Mouse (Mus musculus) stomach, embryonic 15.5 days (tissue): ENCODE results near the gene Madcam1. TPM values are rescaled to one million over a fixed set of nuclear protein-coding genes. Genes with fewer than 3 reads are reported as not detected.
A peak's percentile ranks its signal among the peaks of the same experiment; 100 is the strongest.

Experiments used
- ATAC-seq: fragments of 200-750 bp; cut with Nextera tagmentation; 2 replicates; pipeline ENCODE4 v1.8.0; 2017; ENCODE audit warnings: low read depth, moderate number of reproducible peaks, moderate TSS enrichment; ENCODE audit not compliant: insufficient read depth, low FRiP score
- H3K27ac ChIP-seq: fragments of 300-500 bp; sonication (generic); 2 replicates; pipeline ENCODE4 v1.5.1; 2015; ENCODE audit warnings: mild to moderate bottlenecking, inconsistent platforms
- H3K27me3 ChIP-seq: fragments of 300-500 bp; sonication (generic); replicated peaks from 2 replicates; pipeline ENCODE4 v1.6.1; 2015; ENCODE audit warnings: inconsistent platforms
- H3K36me3 ChIP-seq: fragments of 300-500 bp; sonication (generic); 2 replicates; pipeline ENCODE4 v1.6.1; 2015; ENCODE audit warnings: inconsistent platforms
- H3K4me1 ChIP-seq: fragments of 300-500 bp; sonication (generic); 2 replicates; pipeline ENCODE4 v1.6.1; 2015; ENCODE audit warnings: inconsistent platforms
- H3K4me2 ChIP-seq: fragments of 300-500 bp; sonication (generic); 2 replicates; pipeline ENCODE4 v1.6.1; 2015; ENCODE audit warnings: mild to moderate bottlenecking, inconsistent platforms
- H3K4me3 ChIP-seq: fragments of 300-500 bp; sonication (generic); replicated peaks from 2 replicates; pipeline ENCODE4 v1.5.1; 2015; ENCODE audit warnings: inconsistent platforms
- H3K9ac ChIP-seq: fragments of 300-500 bp; sonication (generic); 2 replicates; pipeline ENCODE4 v1.6.1; 2015; ENCODE audit warnings: inconsistent platforms
- H3K9me3 ChIP-seq: fragments of 300-500 bp; sonication (generic); 2 replicates; pipeline ENCODE4 v1.6.1; 2016; ENCODE audit warnings: inconsistent platforms
- WGBS: fragments of 180-500 bp; shearing (Covaris S2); methylation state at CpG from one replicate; pipeline ENCODE4 v1.1.7; 2015; 5-methylcytosine and 5-hydroxymethylcytosine counted together
- polyA plus RNA-seq: library from polyadenylated mRNA; unstranded; fragments of >200 nt; fragmentation: Nextera tagmentation; extraction: Ambion mirVana; gene quantifications from 2 replicates; pipeline ENCODE4 v1.2.1, GENCODE M21; 2015

Madcam1 gene
- polyA plus RNA-seq, 1 experiment from 2014 or later, result 41.1 TPM

GRCm38 (mm10) chr10:79706406-79707094 lies 42.2 kb downstream of the Madcam1 start:
- peaks cover 29% of the 10 kb centered on the region for H3K36me3 ChIP-seq
- H3K4me1 ChIP-seq, result peaks cover 42% of the 10 kb centered on the region
- 76% methylated on average over 5 of the region's 5 CpGs for WGBS
- H3K4me3 ChIP-seq, result peak overlapping the region; percentile 71
- H3K27ac ChIP-seq, result no peak overlapping the region; the same call in 1 of the 2 replicates
- H3K9ac ChIP-seq, result 0 out of 2 replicates have a peak overlapping the region, but pooled peaks have one; percentile 7
- ATAC-seq, result no peak
- peak overlapping the region; percentile 83 for H3K4me2 ChIP-seq
- no peaks in the 10 kb centered on the region for H3K9me3 ChIP-seq
- H3K27me3 ChIP-seq, result no peaks in the 10 kb centered on the region

GRCm38 (mm10) chr10:79707162-79707561 lies 42.8 kb downstream of the Madcam1 start:
- ATAC-seq, result no peak
- Histone ChIP-seq H3K27me3 (no peaks in the 10 kb centered on the region), H3K9me3 (no peaks in the 10 kb centered on the region), H3K9ac (no peak overlapping the region), H3K4me3 (no peak overlapping the region), H3K36me3 (peaks cover 33% of the 10 kb centered on the region), H3K27ac (peak overlapping the region; percentile 21; the same call in 1 of the 2 replicates), H3K4me2 (peak overlapping the region; percentile 83; the same call in 1 of the 2 replicates), H3K4me1 (peaks cover 36% of the 10 kb centered on the region)
- WGBS, result 70% methylated on average over 1 of the region's 1 CpGs

GRCm38 (mm10) chr10:79707759-79708158 lies 43.4 kb downstream of the Madcam1 start:
- Histone ChIP-seq H3K4me1 (peaks cover 39% of the 10 kb centered on the region), H3K9me3 (no peaks in the 10 kb centered on the region), H3K4me3 (no peak overlapping the region), H3K36me3 (peaks cover 33% of the 10 kb centered on the region), H3K4me2 (no peak overlapping the region), H3K27ac (peak overlapping the region; percentile 21; the same call in 1 of the 2 replicates), H3K27me3 (no peaks in the 10 kb centered on the region), H3K9ac (no peak overlapping the region)
- ATAC-seq, result no peak
- 55% methylated on average over 4 of the region's 4 CpGs for WGBS

GRCm38 (mm10) chr10:79708668-79709067 lies 44.3 kb downstream of the Madcam1 start:
- Histone ChIP-seq H3K4me3 (no peak overlapping the region), H3K9me3 (no peaks in the 10 kb centered on the region), H3K4me2 (no peak overlapping the region), H3K4me1 (peaks cover 39% of the 10 kb centered on the region), H3K36me3 (peaks cover 33% of the 10 kb centered on the region), H3K9ac (no peak overlapping the region), H3K27ac (no peak overlapping the region), H3K27me3 (no peaks in the 10 kb centered on the region)
- ATAC-seq, result no peak
- WGBS, result 90% methylated on average over 21 of the region's 21 CpGs

- H3K9me3 ChIP-seq, result no peaks in the 10 kb centered on the region
- 54% methylated on average over 7 of the region's 7 CpGs for WGBS
- H3K4me1 ChIP-seq, result peaks cover 39% of the 10 kb centered on the region
- no peak overlapping the region for H3K27ac ChIP-seq
- H3K9ac ChIP-seq, result no peak overlapping the region
- no peaks in the 10 kb centered on the region for H3K27me3 ChIP-seq
- H3K36me3 ChIP-seq, result peaks cover 33% of the 10 kb centered on the region
- H3K4me3 ChIP-seq, result no peak overlapping the region
- ATAC-seq, result no peak
- H3K4me2 ChIP-seq, result no peak overlapping the region
Measured at GRCm38 (mm10) chr10:79709307-79709706, 44.9 kb downstream of the Madcam1 start.

GRCm38 (mm10) chr10:79712029-79712428 lies 47.7 kb downstream of the Madcam1 start:
- no peak overlapping the region for H3K9ac ChIP-seq
- H3K27ac ChIP-seq, result no peak overlapping the region
- 74% methylated on average over 1 of the region's 1 CpGs for WGBS
- no peak overlapping the region for H3K4me2 ChIP-seq
- H3K36me3 ChIP-seq, result peaks cover 33% of the 10 kb centered on the region
- peaks cover 28% of the 10 kb centered on the region for H3K4me1 ChIP-seq
- no peaks in the 10 kb centered on the region for H3K9me3 ChIP-seq
- peaks cover 26% of the 10 kb centered on the region for H3K27me3 ChIP-seq
- H3K4me3 ChIP-seq, result no peak overlapping the region
- ATAC-seq, result 0 out of 2 replicates have a peak, but pooled peaks have one; percentile 7

GRCm38 (mm10) chr10:79712499-79713126 lies 48.3 kb downstream of the Madcam1 start:
- no peaks in the 10 kb centered on the region for H3K9me3 ChIP-seq
- peak overlapping the region; percentile 40; the same call in 1 of the 2 replicates for H3K27ac ChIP-seq
- peak; percentile 72 for ATAC-seq
- peaks cover 29% of the 10 kb centered on the region for H3K4me1 ChIP-seq
- peaks cover 31% of the 10 kb centered on the region for H3K27me3 ChIP-seq
- no peak overlapping the region for H3K9ac ChIP-seq
- no peak overlapping the region for H3K4me3 ChIP-seq
- H3K36me3 ChIP-seq, result peaks cover 33% of the 10 kb centered on the region
- 16% methylated on average over 4 of the region's 6 CpGs for WGBS
- no peak overlapping the region for H3K4me2 ChIP-seq

GRCm38 (mm10) chr10:79713163-79713562 lies 48.8 kb downstream of the Madcam1 start:
- WGBS, result 30% methylated on average over 1 of the region's 1 CpGs
- Histone ChIP-seq H3K27me3 (peaks cover 37% of the 10 kb centered on the region), H3K36me3 (peaks cover 33% of the 10 kb centered on the region), H3K4me2 (no peak overlapping the region), H3K4me3 (no peak overlapping the region), H3K4me1 (peaks cover 30% of the 10 kb centered on the region), H3K9me3 (no peaks in the 10 kb centered on the region), H3K27ac (0 out of 2 replicates have a peak overlapping the region, but pooled peaks have one; percentile 40), H3K9ac (no peak overlapping the region)
- ATAC-seq, result no peak

GRCm38 (mm10) chr10:79714996-79715395 lies 50.6 kb downstream of the Madcam1 start:
- Histone ChIP-seq H3K36me3 (peaks cover 18% of the 10 kb centered on the region), H3K4me1 (peaks cover 20% of the 10 kb centered on the region), H3K4me2 (no peak overlapping the region), H3K9ac (no peak overlapping the region), H3K9me3 (no peaks in the 10 kb centered on the region), H3K27me3 (peaks cover 45% of the 10 kb centered on the region), H3K27ac (no peak overlapping the region), H3K4me3 (no peak overlapping the region)
- ATAC-seq, result no peak
- WGBS, result 65% methylated on average over 4 of the region's 4 CpGs

GRCm38 (mm10) chr10:79716254-79716987 lies 52.1 kb downstream of the Madcam1 start, which contains the start of gene Hcn2:
Gene Hcn2, plus strand, starts transcription at chr10:79716634.
- no peak within 1 kb of the TSS for H3K9ac ChIP-seq
- peak within 1 kb of the TSS; percentile 94 for H3K4me2 ChIP-seq
- H3K9me3 ChIP-seq, result no peaks in the 10 kb centered on the region
- no peak within 1 kb of the TSS for H3K27ac ChIP-seq
- H3K4me1 ChIP-seq, result peaks cover 20% of the 10 kb centered on the region
- peak within 1 kb of the TSS; percentile 59 for H3K4me3 ChIP-seq
- no peak for ATAC-seq
- H3K36me3 ChIP-seq, result 0 out of 2 replicates have a peak, but pooled peaks cover 5% of the 10 kb centered on the region
- peaks cover 45% of the 10 kb centered on the region for H3K27me3 ChIP-seq
- 2% methylated on average over 83 of the region's 91 CpGs for WGBS

GRCm38 (mm10) chr10:79716988-79717355 lies 52.6 kb downstream of the Madcam1 start:
- Histone ChIP-seq H3K4me3 (peak overlapping the region; percentile 59), H3K9me3 (no peaks in the 10 kb centered on the region), H3K36me3 (no peaks in the 10 kb centered on the region), H3K27me3 (peaks cover 45% of the 10 kb centered on the region), H3K4me2 (peak overlapping the region; percentile 94), H3K4me1 (peaks cover 20% of the 10 kb centered on the region), H3K27ac (no peak overlapping the region), H3K9ac (no peak overlapping the region)
- WGBS, result under 1% methylated on average over 39 of the region's 44 CpGs
- ATAC-seq, result no peak
